Mouse (Mus musculus) liver, adult 2 months (tissue): ENCODE data around the gene Tgfbi. TPM values are rescaled to one million over a fixed set of nuclear protein-coding genes. Genes with fewer than 3 reads are reported as not detected.

Source experiments
- DNase-seq: peaks from one replicate; pipeline ENCODE4 v3.0.0-alpha.2; 2011; ENCODE audit warnings: low read depth, low spot score; ENCODE audit errors: extremely low read depth
- H3K27ac ChIP-seq: fragments of 200-500 bp; replicated peaks from 2 replicates; pipeline ENCODE4 v1.5.1; 2012; ENCODE audit warnings: low read depth, mild to moderate bottlenecking, control low read depth, inconsistent platforms, low read length; ENCODE audit not compliant: insufficient read depth
- H3K27me3 ChIP-seq: fragments of 200-500 bp; 2 replicates; pipeline ENCODE4 v1.6.1; 2012; ENCODE audit warnings: mild to moderate bottlenecking, moderate library complexity, low read length, inconsistent platforms; ENCODE audit not compliant: control insufficient read depth, insufficient read depth
- H3K36me3 ChIP-seq: fragments of 200-500 bp; 2 replicates; pipeline ENCODE4 v1.6.1; 2012; ENCODE audit warnings: low read length, inconsistent platforms; ENCODE audit not compliant: control insufficient read depth, insufficient read depth
- H3K4me1 ChIP-seq: fragments of 200-500 bp; 2 replicates; pipeline ENCODE4 v1.6.1; 2011; ENCODE audit warnings: low read length; ENCODE audit not compliant: control insufficient read depth, insufficient read depth
- H3K4me3 ChIP-seq: fragments of 200-500 bp; 2 replicates; pipeline ENCODE4 v1.5.1; 2011; ENCODE audit warnings: low read depth, mild to moderate bottlenecking, control low read depth, low read length, moderate library complexity; ENCODE audit not compliant: insufficient read depth
- H3K79me2 ChIP-seq: fragments of 200-500 bp; 2 replicates; pipeline ENCODE4 v1.6.1; 2012; ENCODE audit warnings: inconsistent platforms, mild to moderate bottlenecking, low read length, moderate library complexity; ENCODE audit not compliant: control insufficient read depth, insufficient read depth
- H3K9ac ChIP-seq: fragments of 200-500 bp; 2 replicates; pipeline ENCODE4 v1.6.1; 2012; ENCODE audit warnings: low read depth, mild to moderate bottlenecking, control low read depth, inconsistent platforms, low read length
- CTCF ChIP-seq: fragments of 200-500 bp; IDR thresholded peaks from 2 replicates; pipeline ENCODE4 v1.5.1; 2011; ENCODE audit warnings: low read depth, low read length, control low read depth
- POLR2A ChIP-seq: fragments of 200-500 bp; IDR thresholded peaks from 2 replicates; pipeline ENCODE4 v1.6.1; 2011; ENCODE audit warnings: low read length, control low read depth; ENCODE audit not compliant: insufficient read depth; ENCODE audit errors: extremely low read depth
- WGBS: fragments of 180-500 bp; shearing (Covaris S2); methylation state at CpG from one replicate; pipeline ENCODE4 v1.1.7; 2018; 5-methylcytosine and 5-hydroxymethylcytosine counted together
- polyA plus RNA-seq: library from polyadenylated mRNA; depleted of rRNA; stranded (reverse); fragments of >200 nt; gene quantifications from 2 replicates; pipeline ENCODE4 v1.2.3, GENCODE M21; 2012
- total RNA-seq: library from RNA; depleted of rRNA; stranded (reverse); fragments of >200 nt; gene quantifications from 2 replicates; pipeline ENCODE4 v1.2.3, GENCODE M21; 2014

The Tgfbi gene
- total and polyA plus RNA-seq, 2 experiments, result 27.2 to 34.3 TPM

DNA sequence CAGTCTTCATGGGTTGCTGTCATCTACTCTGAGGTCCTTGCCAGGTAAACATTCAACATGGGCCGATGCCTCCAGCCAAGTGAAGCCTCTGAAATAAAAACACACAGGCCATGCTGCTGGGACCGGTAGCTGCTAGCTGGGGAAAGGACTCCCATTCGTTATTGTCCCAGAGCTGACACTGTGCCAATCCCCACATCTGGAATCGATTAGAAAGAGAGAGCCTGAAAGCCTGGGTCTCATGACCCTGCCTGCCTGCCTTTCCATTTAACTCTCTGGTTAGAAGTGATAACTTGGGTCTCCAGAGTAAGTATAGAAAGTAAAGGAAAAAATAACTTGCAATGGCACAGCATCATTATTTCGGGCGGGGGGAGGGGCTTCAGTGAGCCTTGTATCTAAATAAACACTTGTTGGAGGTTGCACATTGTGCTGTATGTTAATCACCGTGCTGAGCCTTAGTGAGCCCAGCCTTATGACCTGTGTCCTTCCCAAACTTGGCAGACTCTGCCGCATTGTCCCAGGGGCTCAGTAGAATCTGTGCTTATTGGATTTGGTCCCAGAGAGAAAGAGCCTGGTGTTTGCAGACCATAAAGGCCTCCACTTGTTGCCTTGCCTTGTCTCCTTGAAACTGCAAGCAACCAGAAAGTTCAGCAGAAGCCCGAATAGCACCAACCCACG, 9.0 kb upstream of the Tgfbi start:
- Histone ChIP-seq H3K27ac (no peak overlapping the region), H3K4me3 (no peak overlapping the region), H3K79me2 (no peaks in the 10 kb centered on the region), H3K27me3 (no peaks in the 10 kb centered on the region), H3K4me1 (no peaks in the 10 kb centered on the region), H3K9ac (no peak overlapping the region), H3K36me3 (no peaks in the 10 kb centered on the region)
- 65% methylated on average over 10 of the region's 10 CpGs for WGBS
- DNase-seq, result no peak
- TF ChIP-seq CTCF (no peak), POLR2A (no peak)

DNA sequence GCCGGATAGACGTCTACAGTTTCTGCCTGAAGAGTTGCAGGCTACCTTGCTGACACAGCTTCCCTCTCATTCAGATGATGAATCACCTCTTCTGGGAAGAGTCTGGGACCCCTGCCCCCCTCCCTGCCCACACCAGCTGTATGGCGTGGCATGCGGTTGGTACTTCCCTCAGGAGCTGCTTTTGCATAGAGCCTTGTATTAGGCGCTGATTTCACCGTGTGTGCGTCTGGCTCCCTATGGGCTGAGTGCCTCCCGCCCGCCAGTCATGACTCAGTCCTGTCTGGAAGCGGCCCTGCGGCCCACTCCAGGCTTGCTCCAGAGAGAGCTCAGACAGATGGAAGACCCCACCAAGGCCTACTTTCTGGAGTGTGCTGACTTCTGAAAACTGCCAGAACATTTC, 8.1 kb upstream of the Tgfbi start:
- H3K4me1 ChIP-seq, result no peaks in the 10 kb centered on the region
- WGBS, result 94% methylated on average over 11 of the region's 11 CpGs
- TF ChIP-seq POLR2A, result no peak
- TF ChIP-seq CTCF, result no peak
- no peaks in the 10 kb centered on the region for H3K79me2 ChIP-seq
- no peaks in the 10 kb centered on the region for H3K36me3 ChIP-seq
- no peak overlapping the region for H3K27ac ChIP-seq
- H3K27me3 ChIP-seq, result no peaks in the 10 kb centered on the region
- H3K4me3 ChIP-seq, result no peak overlapping the region
- no peak overlapping the region for H3K9ac ChIP-seq
- no peak for DNase-seq

DNA sequence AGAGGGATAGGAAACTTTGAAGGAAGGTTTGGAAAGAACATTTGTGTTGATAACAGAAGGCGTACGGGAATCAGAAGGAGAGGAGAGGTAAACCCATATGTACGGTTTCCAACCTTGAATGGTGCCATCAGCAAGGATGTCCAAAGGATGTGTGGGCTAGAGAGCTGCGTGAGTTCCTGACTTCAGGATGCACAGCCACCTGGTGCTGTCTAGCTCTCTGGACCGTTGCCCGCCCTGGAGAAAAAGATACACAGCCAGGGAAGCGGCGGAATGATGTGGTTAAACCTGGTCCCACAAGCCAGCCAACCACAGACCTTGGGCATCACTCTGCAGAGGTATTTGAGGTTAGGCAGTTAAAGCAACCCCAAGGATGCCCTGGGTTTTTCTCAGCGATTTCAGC, 3.8 kb upstream of the Tgfbi start:
- Histone ChIP-seq H3K27ac (no peak overlapping the region), H3K36me3 (no peaks in the 10 kb centered on the region), H3K27me3 (peaks cover 15% of the 10 kb centered on the region), H3K4me3 (no peak overlapping the region), H3K9ac (no peak overlapping the region), H3K4me1 (no peaks in the 10 kb centered on the region), H3K79me2 (no peaks in the 10 kb centered on the region)
- no peak for DNase-seq
- TF ChIP-seq POLR2A, result no peak
- TF ChIP-seq CTCF, result no peak
- 77% methylated on average over 9 of the region's 9 CpGs for whole genome bisulfite sequencing

DNA sequence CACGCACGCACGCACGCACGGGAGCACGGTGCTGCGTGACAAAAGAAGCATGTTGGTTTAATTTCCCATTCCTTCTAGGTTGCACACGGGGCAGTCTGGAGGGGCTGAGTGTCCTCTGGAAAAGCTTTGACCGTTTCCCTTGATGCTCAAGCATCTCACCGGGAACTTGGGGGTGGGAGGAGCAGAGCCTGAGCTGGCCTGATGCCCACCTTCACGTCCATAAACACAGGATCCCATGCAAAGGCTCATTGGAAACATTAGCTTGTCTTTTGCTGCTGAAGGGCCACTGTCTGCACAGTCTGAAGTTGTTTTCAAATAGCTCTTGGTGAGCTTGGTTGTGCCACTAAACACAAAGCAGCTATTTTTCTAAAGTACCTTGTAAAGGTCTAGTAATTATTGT, 2.6 kb upstream of the Tgfbi start:
- Histone ChIP-seq H3K27me3 (peaks cover 15% of the 10 kb centered on the region), H3K27ac (no peak overlapping the region), H3K9ac (no peak overlapping the region), H3K36me3 (no peaks in the 10 kb centered on the region), H3K4me3 (no peak overlapping the region), H3K79me2 (no peaks in the 10 kb centered on the region), H3K4me1 (no peaks in the 10 kb centered on the region)
- no peak for DNase-seq
- TF ChIP-seq POLR2A (no peak), CTCF (no peak)
- 77% methylated on average over 11 of the region's 11 CpGs for WGBS

DNA sequence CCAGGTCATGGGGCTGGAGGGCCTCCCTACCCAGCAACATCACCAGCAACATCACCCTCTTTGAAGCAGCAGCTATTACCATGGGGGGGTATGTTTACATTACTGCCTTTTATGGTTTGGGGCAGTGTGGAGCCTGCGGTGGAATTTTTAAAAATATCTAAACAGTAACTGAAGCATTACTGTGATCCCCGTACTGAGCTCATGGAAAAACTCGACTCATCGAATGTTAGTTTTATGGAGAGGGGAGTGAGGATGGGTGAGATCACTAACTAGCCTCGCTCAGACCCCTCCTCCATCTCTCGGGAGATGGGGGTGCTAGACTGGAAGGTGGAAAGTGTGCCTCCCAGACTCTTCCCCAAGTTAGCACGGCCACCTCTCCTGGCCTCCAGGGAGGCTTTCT, 2.1 kb upstream of the Tgfbi start:
- DNase-seq, result no peak
- Histone ChIP-seq H3K27me3 (peaks cover 15% of the 10 kb centered on the region), H3K9ac (no peak overlapping the region), H3K4me1 (no peaks in the 10 kb centered on the region), H3K27ac (no peak overlapping the region), H3K79me2 (no peaks in the 10 kb centered on the region), H3K4me3 (no peak overlapping the region), H3K36me3 (no peaks in the 10 kb centered on the region)
- TF ChIP-seq POLR2A, result no peak
- no peak for TF ChIP-seq CTCF
- 67% methylated on average over 7 of the region's 7 CpGs for WGBS

DNA sequence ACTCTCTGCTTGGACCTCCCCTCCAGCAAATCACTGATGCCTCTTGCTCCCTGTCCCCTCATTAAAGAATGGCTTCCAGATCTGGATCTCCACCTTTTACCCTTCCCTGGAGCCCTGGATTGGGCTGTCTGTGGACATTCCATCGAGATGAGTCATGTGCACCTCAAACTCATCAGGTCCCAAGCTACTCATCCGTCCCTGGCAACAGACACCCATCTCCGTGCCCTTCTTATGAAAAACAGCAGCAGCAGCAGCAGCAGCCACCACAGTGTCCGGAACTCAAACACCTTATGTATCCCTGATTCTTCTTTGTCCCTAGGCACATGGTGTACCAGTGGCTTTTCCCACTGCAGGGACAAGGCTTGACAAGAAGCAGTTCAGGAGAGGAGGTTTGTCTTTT, 1.5 kb upstream of the Tgfbi start:
- Histone ChIP-seq H3K79me2 (no peaks in the 10 kb centered on the region), H3K36me3 (no peaks in the 10 kb centered on the region), H3K9ac (no peak overlapping the region), H3K4me3 (no peak overlapping the region), H3K27ac (no peak overlapping the region), H3K27me3 (peaks cover 15% of the 10 kb centered on the region), H3K4me1 (no peaks in the 10 kb centered on the region; the same call in 1 of the 2 replicates)
- TF ChIP-seq CTCF (no peak), POLR2A (no peak)
- no peak for DNase-seq
- 76% methylated on average over 4 of the region's 4 CpGs for WGBS
